Mouse (Mus musculus) heart, embryonic 15.5 days (tissue): ENCODE measurements around the gene Fcho2. TPM values are rescaled to one million over a fixed set of nuclear protein-coding genes. Genes with fewer than 3 reads are reported as not detected.
A peak's percentile ranks its signal among the peaks of the same experiment; 100 is the strongest.
"Not testable (repeated sequence)": the region's sequence is repeated elsewhere in the genome, so short reads cannot be mapped to it uniquely, and the experiment has no call there.

Source experiments
- ATAC-seq: fragments of 200-750 bp; cut with Nextera tagmentation; replicated peaks from 2 replicates; pipeline ENCODE4 v1.8.0; 2017; ENCODE audit warnings: low read depth, moderate TSS enrichment; ENCODE audit not compliant: insufficient number of reproducible peaks, insufficient read depth, low FRiP score
- H3K27ac ChIP-seq: fragments of 300-500 bp; sonication (generic); 2 replicates; pipeline ENCODE4 v1.5.1; 2015; ENCODE audit warnings: mild to moderate bottlenecking, inconsistent platforms
- H3K27me3 ChIP-seq: fragments of 300-500 bp; sonication (generic); 2 replicates; pipeline ENCODE4 v1.6.1; 2015; ENCODE audit warnings: inconsistent platforms
- H3K36me3 ChIP-seq: fragments of 300-500 bp; sonication (generic); 2 replicates; pipeline ENCODE4 v1.6.1; 2015; ENCODE audit warnings: mild to moderate bottlenecking, inconsistent platforms
- H3K4me1 ChIP-seq: fragments of 300-500 bp; sonication (generic); replicated peaks from 2 replicates; pipeline ENCODE4 v1.6.1; 2015; ENCODE audit warnings: inconsistent platforms
- H3K4me2 ChIP-seq: fragments of 300-500 bp; sonication (generic); 2 replicates; pipeline ENCODE4 v1.6.1; 2015; ENCODE audit warnings: inconsistent platforms, mild to moderate bottlenecking, moderate library complexity
- H3K4me3 ChIP-seq: fragments of 300-500 bp; sonication (generic); 2 replicates; pipeline ENCODE4 v1.5.1; 2015; ENCODE audit warnings: mild to moderate bottlenecking, inconsistent platforms
- H3K9ac ChIP-seq: fragments of 300-500 bp; sonication (generic); 2 replicates; pipeline ENCODE4 v1.6.1; 2015; ENCODE audit warnings: mild to moderate bottlenecking, inconsistent platforms
- H3K9me3 ChIP-seq: fragments of 300-500 bp; sonication (generic); replicated peaks from 2 replicates; pipeline ENCODE4 v1.6.1; 2016; ENCODE audit warnings: inconsistent platforms
- WGBS: fragments of 180-500 bp; shearing (Covaris S2); methylation state at CpG from one replicate; pipeline ENCODE4 v1.1.7; 2015; ENCODE audit warnings: mixed read lengths; 5-methylcytosine and 5-hydroxymethylcytosine counted together
- polyA plus RNA-seq: library from polyadenylated mRNA; unstranded; fragments of >200 nt; fragmentation: Nextera tagmentation; extraction: Ambion mirVana; gene quantifications from 2 replicates; pipeline ENCODE4 v1.2.1, GENCODE M21; 2015

The Fcho2 gene
- 25.2 and 27.4 TPM in 2 replicates for polyA plus RNA-seq

- peaks cover 19% of the 10 kb centered on the region for H3K4me1 ChIP-seq
- peak within 1 kb of the TSS; percentile 85 for H3K4me3 ChIP-seq
- no peaks in the 10 kb centered on the region for H3K9me3 ChIP-seq
- H3K36me3 ChIP-seq = no peaks in the 10 kb centered on the region
- under 1% methylated on average over 61 of the region's 61 CpGs for WGBS
- ATAC-seq = peak; percentile 95
- H3K9ac ChIP-seq = peak within 1 kb of the TSS; percentile 88
- H3K27ac ChIP-seq = peak within 1 kb of the TSS; percentile 97
- no peaks in the 10 kb centered on the region for H3K27me3 ChIP-seq
- H3K4me2 ChIP-seq = peak within 1 kb of the TSS; percentile 59
Observed at GRCm38 (mm10) chr13:98815147-98815785, at the start of gene Fcho2. Fcho2 (minus strand) TSS chr13:98815449.

- Histone ChIP-seq H3K4me3 (no peak overlapping the region), H3K9me3 (no peaks in the 10 kb centered on the region), H3K4me1 (no peaks in the 10 kb centered on the region), H3K36me3 (peaks cover 73% of the 10 kb centered on the region), H3K9ac (no peak overlapping the region), H3K4me2 (no peak overlapping the region), H3K27me3 (no peaks in the 10 kb centered on the region), H3K27ac (no peak overlapping the region)
- WGBS = 82% methylated on average over 8 of the region's 8 CpGs
- ATAC-seq = no peak
Observed at GRCm38 (mm10) chr13:98855291-98855690, 40.0 kb upstream of the Fcho2 start.

GRCm38 (mm10) chr13:98845794-98846193 is 30.5 kb upstream of the Fcho2 start:
- no peaks in the 10 kb centered on the region for H3K4me1 ChIP-seq
- no peak overlapping the region for H3K4me3 ChIP-seq
- H3K36me3 ChIP-seq = peaks cover 63% of the 10 kb centered on the region
- H3K9ac ChIP-seq = no peak overlapping the region
- no peak for ATAC-seq
- H3K4me2 ChIP-seq = no peak overlapping the region
- no peak overlapping the region for H3K27ac ChIP-seq
- 63% methylated on average over 1 of the region's 1 CpGs for WGBS
- no peaks in the 10 kb centered on the region for H3K9me3 ChIP-seq
- H3K27me3 ChIP-seq = no peaks in the 10 kb centered on the region

GRCm38 (mm10) chr13:98836423-98837088 is 21.3 kb upstream of the Fcho2 start:
- Histone ChIP-seq H3K9ac (no peak overlapping the region), H3K9me3 (no peaks in the 10 kb centered on the region), H3K4me3 (no peak overlapping the region), H3K4me1 (no peaks in the 10 kb centered on the region), H3K27ac (no peak overlapping the region), H3K4me2 (no peak overlapping the region), H3K36me3 (peaks cover 21% of the 10 kb centered on the region), H3K27me3 (no peaks in the 10 kb centered on the region)
- ATAC-seq = no peak
- WGBS = 91% methylated on average over 6 of the region's 6 CpGs

- H3K27me3 ChIP-seq = no peaks in the 10 kb centered on the region
- whole genome bisulfite sequencing = 76% methylated on average over 5 of the region's 5 CpGs
- no peak for ATAC-seq
- H3K4me1 ChIP-seq = no peaks in the 10 kb centered on the region
- no peak overlapping the region for H3K4me3 ChIP-seq
- H3K36me3 ChIP-seq = peaks cover 19% of the 10 kb centered on the region
- H3K27ac ChIP-seq = no peak overlapping the region
- H3K4me2 ChIP-seq = no peak overlapping the region
- no peak overlapping the region for H3K9ac ChIP-seq
- no peaks in the 10 kb centered on the region for H3K9me3 ChIP-seq
Observed at GRCm38 (mm10) chr13:98835740-98836139, 20.5 kb upstream of the Fcho2 start.

- Histone ChIP-seq H3K27me3 (no peaks in the 10 kb centered on the region), H3K9ac (no peak overlapping the region), H3K4me3 (no peak overlapping the region), H3K4me1 (no peaks in the 10 kb centered on the region), H3K4me2 (no peak overlapping the region), H3K9me3 (no peaks in the 10 kb centered on the region), H3K27ac (no peak overlapping the region), H3K36me3 (peaks cover 18% of the 10 kb centered on the region)
- no peak for ATAC-seq
- WGBS = 80% methylated on average over 3 of the region's 3 CpGs
Observed at GRCm38 (mm10) chr13:98834723-98835122, 19.5 kb upstream of the Fcho2 start.

- Histone ChIP-seq H3K4me1 (no peaks in the 10 kb centered on the region), H3K27ac (no peak overlapping the region), H3K9ac (no peak overlapping the region), H3K4me2 (no peak overlapping the region), H3K9me3 (no peaks in the 10 kb centered on the region), H3K36me3 (peaks cover 15% of the 10 kb centered on the region; the same call in 1 of the 2 replicates), H3K27me3 (no peaks in the 10 kb centered on the region), H3K4me3 (no peak overlapping the region)
- WGBS = 37% methylated on average over 1 of the region's 1 CpGs
- no peak for ATAC-seq
Observed at GRCm38 (mm10) chr13:98834199-98834598, 18.9 kb upstream of the Fcho2 start.

GRCm38 (mm10) chr13:98832451-98833450 is 17.5 kb upstream of the Fcho2 start:
- ATAC-seq = no peak
- WGBS = 69% methylated on average over 10 of the region's 10 CpGs
- Histone ChIP-seq H3K36me3 (peaks cover 5% of the 10 kb centered on the region; the same call in 1 of the 2 replicates), H3K27ac (no peak overlapping the region), H3K9ac (no peak overlapping the region), H3K4me2 (no peak overlapping the region), H3K9me3 (no peaks in the 10 kb centered on the region), H3K4me3 (no peak overlapping the region), H3K27me3 (no peaks in the 10 kb centered on the region), H3K4me1 (no peaks in the 10 kb centered on the region)

- not testable (repeated sequence) for H3K4me2 ChIP-seq, H3K36me3 ChIP-seq, H3K27me3 ChIP-seq, ATAC-seq, H3K4me3 ChIP-seq, H3K27ac ChIP-seq, H3K9me3 ChIP-seq, H3K4me1 ChIP-seq, H3K9ac ChIP-seq
- 93% methylated on average over 6 of the region's 6 CpGs for WGBS
Observed at GRCm38 (mm10) chr13:98829026-98829425, 13.8 kb upstream of the Fcho2 start.

- Histone ChIP-seq H3K9ac (no peak overlapping the region), H3K27me3 (no peaks in the 10 kb centered on the region), H3K4me2 (no peak overlapping the region), H3K9me3 (no peaks in the 10 kb centered on the region), H3K36me3 (no peaks in the 10 kb centered on the region), H3K4me1 (no peaks in the 10 kb centered on the region), H3K4me3 (no peak overlapping the region), H3K27ac (no peak overlapping the region)
- WGBS = 70% methylated on average over 4 of the region's 4 CpGs
- ATAC-seq = no peak
Observed at GRCm38 (mm10) chr13:98825574-98825973, 10.3 kb upstream of the Fcho2 start.

- no peak overlapping the region for H3K4me2 ChIP-seq
- H3K9me3 ChIP-seq = no peaks in the 10 kb centered on the region
- H3K4me3 ChIP-seq = no peak overlapping the region
- no peaks in the 10 kb centered on the region for H3K27me3 ChIP-seq
- H3K27ac ChIP-seq = no peak overlapping the region
- H3K4me1 ChIP-seq = peaks cover 4% of the 10 kb centered on the region; the same call in 1 of the 2 replicates
- no peak overlapping the region for H3K9ac ChIP-seq
- WGBS = 70% methylated on average over 2 of the region's 2 CpGs
- no peaks in the 10 kb centered on the region for H3K36me3 ChIP-seq
- no peak for ATAC-seq
Observed at GRCm38 (mm10) chr13:98819094-98819493, 3.8 kb upstream of the Fcho2 start.
